28 mouse cellular contexts compared by ENCODE assay signal in the genomic region with DNA sequence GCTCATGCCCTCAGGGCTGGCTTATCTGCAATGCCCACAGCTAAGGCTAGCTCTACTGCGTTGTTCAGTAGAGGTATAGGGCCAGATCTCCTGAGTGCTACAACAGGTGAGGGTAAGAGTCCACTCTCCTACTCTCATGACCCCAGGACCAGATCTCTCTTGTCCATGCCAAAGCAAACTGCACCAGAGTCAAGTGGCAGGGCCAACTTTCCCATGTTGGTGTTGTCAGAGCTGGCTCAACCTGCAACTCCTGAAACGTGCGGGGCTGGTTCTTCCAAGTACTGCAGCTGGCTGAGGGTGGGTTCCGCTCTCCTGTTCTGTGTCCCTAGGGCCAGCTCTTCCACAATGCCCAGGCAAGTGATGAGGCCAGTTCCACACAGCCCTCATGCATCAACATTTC.
"Had no signal": no experiment of that assay in that cellular context is flagged by ENCODE, and none has a peak within 500 bp of the region (broad histone marks: within the 10 kb centered on the region; RNA-seq: fewer than 3 reads in every experiment).

No protein-coding gene starts in this region.

- DNase-seq: cerebellum, adult 2 months; cerebellum, adult 8-10 months; cerebellum, adult 9-10 months; cerebellum, adult 9-11 months; cerebellum, postnatal 10 days; cerebellum, postnatal 14 days; cerebellum, postnatal 25 days; cerebellum, postnatal 36 days; embryo, embryonic 11 days; forebrain, postnatal 0 days; gastrocnemius, adult 2 months; gastrocnemius, postnatal 10 days; gastrocnemius, postnatal 14 days; gastrocnemius, postnatal 25 days; gastrocnemius, postnatal 36 days; heart, adult 18-20 months; heart, adult 2 months had no signal

- H3K36me3 ChIP-seq: embryonic facial prominence, embryonic 10.5 days; embryonic facial prominence, embryonic 12.5 days; embryonic facial prominence, embryonic 13.5 days; embryonic facial prominence, embryonic 15.5 days; forebrain, embryonic 10.5 days; forebrain, embryonic 12.5 days; forebrain, embryonic 15.5 days had no signal

- H3K4me2 ChIP-seq: embryonic facial prominence, embryonic 12.5 days; embryonic facial prominence, embryonic 13.5 days; embryonic facial prominence, embryonic 15.5 days; forebrain, embryonic 12.5 days; forebrain, embryonic 13.5 days; forebrain, embryonic 15.5 days had no signal

- H3K27ac ChIP-seq: embryonic facial prominence, embryonic 10.5 days; embryonic facial prominence, embryonic 12.5 days; embryonic facial prominence, embryonic 13.5 days; embryonic facial prominence, embryonic 15.5 days; forebrain, embryonic 10.5 days; forebrain, embryonic 12.5 days; forebrain, embryonic 13.5 days; forebrain, embryonic 15.5 days; gastrocnemius, adult 2 months; heart, adult 2 months had no signal

- H3K9me3 ChIP-seq: embryonic facial prominence, embryonic 10.5 days; embryonic facial prominence, embryonic 12.5 days; embryonic facial prominence, embryonic 13.5 days; embryonic facial prominence, embryonic 15.5 days; forebrain, embryonic 10.5 days; forebrain, embryonic 12.5 days; forebrain, embryonic 13.5 days; forebrain, embryonic 15.5 days had no signal

- ATAC-seq: forebrain, embryonic 13.5 days; forebrain, embryonic 14.5 days; forebrain, embryonic 15.5 days; forebrain, embryonic 16.5 days; forebrain, postnatal 0 days had no signal

- H3K4me3 ChIP-seq: embryonic facial prominence, embryonic 10.5 days; embryonic facial prominence, embryonic 12.5 days; embryonic facial prominence, embryonic 13.5 days; embryonic facial prominence, embryonic 15.5 days; erythroblast, embryonic 14.5 days; forebrain, embryonic 10.5 days; forebrain, embryonic 12.5 days; forebrain, embryonic 13.5 days; forebrain, embryonic 15.5 days; gastrocnemius, adult 2 months; heart, adult 2 months had no signal

- H3K9ac ChIP-seq: embryonic facial prominence, embryonic 12.5 days; embryonic facial prominence, embryonic 13.5 days; embryonic facial prominence, embryonic 15.5 days; forebrain, embryonic 12.5 days; forebrain, embryonic 13.5 days; forebrain, embryonic 15.5 days; forebrain, postnatal 0 days had no signal
